Mouse (Mus musculus) kidney, embryonic 14.5 days (tissue): ENCODE results near the gene Cald1. TPM values are rescaled to one million over a fixed set of nuclear protein-coding genes. Genes with fewer than 3 reads are reported as not detected.
A peak's percentile ranks its signal among the peaks of the same experiment; 100 is the strongest.

Source experiments
- ATAC-seq: fragments of 200-750 bp; cut with Nextera tagmentation; 2 replicates; pipeline ENCODE4 v1.8.0; 2017; ENCODE audit warnings: moderate number of reproducible peaks, mild to moderate bottlenecking, moderate TSS enrichment, moderate library complexity; ENCODE audit not compliant: low FRiP score, low TSS enrichment
- H3K27ac ChIP-seq: fragments of 300-500 bp; sonication (generic); 2 replicates; pipeline ENCODE4 v1.5.1; 2014; ENCODE audit warnings: low read depth, mild to moderate bottlenecking, low read length, moderate library complexity, mixed read lengths
- H3K27me3 ChIP-seq: fragments of 300-500 bp; sonication (generic); 2 replicates; pipeline ENCODE4 v1.6.1; 2014; ENCODE audit warnings: mild to moderate bottlenecking, low read length; ENCODE audit not compliant: control insufficient read depth, insufficient read depth
- H3K36me3 ChIP-seq: fragments of 300-500 bp; sonication (generic); 2 replicates; pipeline ENCODE4 v1.6.1; 2014; ENCODE audit warnings: low read length, mixed read lengths; ENCODE audit not compliant: control insufficient read depth, insufficient read depth
- H3K4me1 ChIP-seq: fragments of 300-500 bp; sonication (generic); 2 replicates; pipeline ENCODE4 v1.6.1; 2014; ENCODE audit warnings: low read length, mixed read lengths; ENCODE audit not compliant: control insufficient read depth, insufficient read depth
- H3K4me2 ChIP-seq: fragments of 300-500 bp; sonication (generic); replicated peaks from 2 replicates; pipeline ENCODE4 v1.6.1; 2014; ENCODE audit warnings: low read depth, mild to moderate bottlenecking, low read length
- H3K4me3 ChIP-seq: fragments of 300-500 bp; sonication (generic); 2 replicates; pipeline ENCODE4 v1.5.1; 2014; ENCODE audit warnings: mild to moderate bottlenecking, low read length
- H3K9ac ChIP-seq: fragments of 300-500 bp; sonication (generic); 2 replicates; pipeline ENCODE4 v1.6.1; 2014; ENCODE audit warnings: low read depth, mild to moderate bottlenecking, low read length, moderate library complexity
- H3K9me3 ChIP-seq: fragments of 300-500 bp; sonication (generic); 2 replicates; pipeline ENCODE4 v1.6.1; 2016; ENCODE audit warnings: low read length; ENCODE audit not compliant: control insufficient read depth
- WGBS: fragments of 180-500 bp; shearing (Covaris S2); extraction: QIAGEN DNeasy Blood & Tissue Kit; methylation state at CpG from one replicate; pipeline ENCODE4 v1.1.7; 2014; 5-methylcytosine and 5-hydroxymethylcytosine counted together
- polyA plus RNA-seq: library from polyadenylated mRNA; unstranded; fragments of >200 nt; fragmentation: Nextera tagmentation; extraction: Ambion mirVana; gene quantifications from 2 replicates; pipeline ENCODE4 v1.2.1, GENCODE M21; 2014

Cald1 gene
- polyA plus RNA-seq, 1 experiment from 2014 or later, result 193 TPM

DNA sequence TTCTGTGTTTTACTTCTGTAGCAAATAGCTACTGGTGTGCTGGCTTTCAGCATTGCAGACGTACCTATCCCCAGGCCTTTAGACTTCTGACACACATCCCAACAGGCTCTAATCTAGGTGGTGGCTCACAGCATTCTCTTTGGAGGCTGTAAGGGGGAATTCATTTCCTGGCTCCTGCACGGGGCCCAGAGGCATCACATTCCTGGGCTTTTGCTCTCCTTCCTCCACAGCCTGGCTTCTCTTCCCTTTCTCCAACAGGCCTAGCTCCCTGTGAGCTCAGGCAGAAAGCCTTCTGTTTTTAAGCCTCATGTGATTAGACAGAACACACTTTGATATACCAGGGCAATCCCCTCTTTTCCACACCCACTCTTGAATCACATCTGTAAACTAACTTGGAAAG is 109.2 kb downstream of the Cald1 start:
- Histone ChIP-seq H3K27ac (0 out of 2 replicates have a peak overlapping the region, but pooled peaks have one; percentile 21), H3K27me3 (no peaks in the 10 kb centered on the region), H3K4me2 (no peak overlapping the region), H3K4me3 (no peak overlapping the region), H3K9ac (no peak overlapping the region), H3K4me1 (peaks cover 14% of the 10 kb centered on the region; the same call in 1 of the 2 replicates), H3K36me3 (no peaks in the 10 kb centered on the region), H3K9me3 (peaks cover 11% of the 10 kb centered on the region; the same call in 1 of the 2 replicates)
- WGBS, result 35% methylated on average over 2 of the region's 2 CpGs
- no peak for ATAC-seq

- Histone ChIP-seq H3K4me1 (peaks cover 14% of the 10 kb centered on the region; the same call in 1 of the 2 replicates), H3K4me3 (peak overlapping the region; percentile 41), H3K27ac (peak overlapping the region; percentile 60), H3K4me2 (peak overlapping the region; percentile 49), H3K9ac (no peak overlapping the region; the same call in 1 of the 2 replicates), H3K9me3 (peaks cover 11% of the 10 kb centered on the region; the same call in 1 of the 2 replicates), H3K27me3 (no peaks in the 10 kb centered on the region), H3K36me3 (no peaks in the 10 kb centered on the region)
- 24% methylated on average over 13 of the region's 13 CpGs for WGBS
- ATAC-seq, result peak; percentile 55; the same call in 1 of the 2 replicates
Measured at GRCm38 (mm10) chr6:34708650-34709265, 110.5 kb downstream of the Cald1 start.

GRCm38 (mm10) chr6:34709289-34709688 is 111.0 kb downstream of the Cald1 start:
- no peaks in the 10 kb centered on the region for H3K27me3 ChIP-seq
- peaks cover 14% of the 10 kb centered on the region; the same call in 1 of the 2 replicates for H3K4me1 ChIP-seq
- WGBS, result under 1% methylated on average over 11 of the region's 11 CpGs

DNA sequence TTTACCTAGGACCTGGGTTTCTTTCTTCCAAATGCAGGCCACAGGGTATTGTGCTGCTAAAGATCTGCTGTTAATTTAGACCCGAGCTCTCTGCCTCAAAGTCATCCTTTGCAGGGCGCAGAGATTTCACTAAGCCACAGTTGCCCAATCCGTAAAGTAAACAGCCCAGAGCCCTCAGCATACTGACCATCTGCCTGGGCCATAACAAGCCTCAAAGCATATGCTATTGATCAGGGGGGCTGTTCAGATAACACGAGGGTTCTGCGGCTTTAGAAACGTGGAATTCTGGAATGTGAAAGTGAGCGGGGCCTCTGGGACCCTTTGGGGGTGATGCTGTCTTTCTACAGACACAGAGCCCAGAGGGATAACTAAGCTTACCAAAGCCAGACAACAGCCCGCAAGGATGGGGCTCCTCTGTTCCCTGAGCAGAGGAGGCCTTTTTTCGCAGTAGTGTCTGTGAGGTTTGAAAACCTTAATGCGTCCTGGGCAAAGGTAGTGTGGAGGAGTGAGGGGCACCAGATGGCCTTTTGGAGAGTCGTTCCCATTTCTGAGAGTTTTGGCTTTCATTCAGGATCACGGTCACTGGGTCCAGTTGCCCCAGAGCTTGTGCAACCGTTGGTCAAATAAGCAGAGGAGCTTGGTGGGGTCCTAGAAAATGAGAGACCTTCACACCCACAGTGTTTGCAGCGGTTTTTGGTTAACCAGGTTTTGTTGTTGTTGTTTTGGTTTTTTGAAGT is 111.8 kb downstream of the Cald1 start:
- 9% methylated on average over 14 of the region's 14 CpGs for WGBS
- no peaks in the 10 kb centered on the region for H3K27me3 ChIP-seq
- H3K36me3 ChIP-seq, result no peaks in the 10 kb centered on the region
- peak overlapping the region; percentile 49 for H3K4me2 ChIP-seq
- peak overlapping the region; percentile 41 for H3K4me3 ChIP-seq
- H3K9ac ChIP-seq, result peak overlapping the region; percentile 58
- no peak for ATAC-seq
- no peaks in the 10 kb centered on the region; the same call in 1 of the 2 replicates for H3K9me3 ChIP-seq
- peaks cover 14% of the 10 kb centered on the region; the same call in 1 of the 2 replicates for H3K4me1 ChIP-seq
- peak overlapping the region; percentile 65; the same call in 1 of the 2 replicates for H3K27ac ChIP-seq

More at GRCm38 (mm10) chr6:34709289-34709688, 111.0 kb downstream of the Cald1 start:
- peak; percentile 87 for ATAC-seq
- H3K9ac ChIP-seq, result peak overlapping the region; percentile 58
- H3K4me2 ChIP-seq, result peak overlapping the region; percentile 49
- no peaks in the 10 kb centered on the region for H3K36me3 ChIP-seq
- H3K27ac ChIP-seq, result peak overlapping the region; percentile 65; the same call in 1 of the 2 replicates
- peaks cover 7% of the 10 kb centered on the region; the same call in 1 of the 2 replicates for H3K9me3 ChIP-seq
- H3K4me3 ChIP-seq, result peak overlapping the region; percentile 41

DNA sequence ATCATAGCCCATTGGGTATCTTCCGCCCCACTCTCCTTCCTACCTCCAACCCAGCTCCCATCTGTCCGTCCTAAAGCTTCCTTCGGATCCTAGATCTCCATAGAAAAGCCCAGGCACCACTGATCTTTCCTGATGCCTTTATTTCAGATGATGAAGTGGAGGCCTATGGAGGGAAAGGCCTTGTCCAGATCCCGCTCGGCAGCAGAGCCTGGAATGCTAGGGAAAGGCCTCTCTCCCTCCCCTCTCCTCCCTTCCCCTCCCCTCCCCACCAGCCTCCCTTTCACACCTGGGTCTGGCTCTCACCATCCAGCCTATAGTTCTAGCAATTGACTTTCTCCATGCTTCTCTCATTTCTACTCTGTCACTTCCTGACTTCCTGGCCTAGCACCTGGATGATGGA is 112.5 kb downstream of the Cald1 start:
- ATAC-seq, result no peak
- Histone ChIP-seq H3K27me3 (no peaks in the 10 kb centered on the region), H3K4me3 (peak overlapping the region; percentile 41; the same call in 1 of the 2 replicates), H3K9ac (peak overlapping the region; percentile 58; the same call in 1 of the 2 replicates), H3K27ac (no peak overlapping the region), H3K4me1 (peaks cover 14% of the 10 kb centered on the region; the same call in 1 of the 2 replicates), H3K4me2 (peak overlapping the region; percentile 49), H3K9me3 (no peaks in the 10 kb centered on the region), H3K36me3 (no peaks in the 10 kb centered on the region)
- 57% methylated on average over 5 of the region's 5 CpGs for WGBS

DNA sequence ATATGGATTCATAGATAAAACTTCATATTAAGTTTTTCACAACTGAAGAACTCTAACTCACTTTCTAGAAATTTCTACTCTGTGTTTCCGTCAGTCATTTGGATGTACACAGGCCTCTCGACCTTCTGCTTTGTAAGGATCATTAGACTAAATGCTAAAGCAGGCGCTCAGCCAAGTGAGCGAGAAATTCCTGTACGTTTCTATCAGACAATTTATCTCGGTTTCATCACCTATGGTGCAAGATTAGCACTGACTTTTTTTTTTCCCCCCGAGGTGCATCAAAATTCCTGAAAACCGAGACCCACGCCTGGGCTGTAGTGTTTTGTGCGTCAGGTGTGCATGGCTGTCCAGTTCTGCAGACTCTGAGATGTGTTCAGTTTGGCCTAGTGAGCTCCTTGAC is 113.3 kb downstream of the Cald1 start:
- Histone ChIP-seq H3K4me2 (peak overlapping the region; percentile 49; the same call in 1 of the 2 replicates), H3K27ac (no peak overlapping the region), H3K36me3 (no peaks in the 10 kb centered on the region), H3K27me3 (no peaks in the 10 kb centered on the region), H3K9me3 (no peaks in the 10 kb centered on the region), H3K4me3 (no peak overlapping the region), H3K9ac (no peak overlapping the region), H3K4me1 (peaks cover 14% of the 10 kb centered on the region; the same call in 1 of the 2 replicates)
- WGBS, result 57% methylated on average over 10 of the region's 10 CpGs
- no peak for ATAC-seq

DNA sequence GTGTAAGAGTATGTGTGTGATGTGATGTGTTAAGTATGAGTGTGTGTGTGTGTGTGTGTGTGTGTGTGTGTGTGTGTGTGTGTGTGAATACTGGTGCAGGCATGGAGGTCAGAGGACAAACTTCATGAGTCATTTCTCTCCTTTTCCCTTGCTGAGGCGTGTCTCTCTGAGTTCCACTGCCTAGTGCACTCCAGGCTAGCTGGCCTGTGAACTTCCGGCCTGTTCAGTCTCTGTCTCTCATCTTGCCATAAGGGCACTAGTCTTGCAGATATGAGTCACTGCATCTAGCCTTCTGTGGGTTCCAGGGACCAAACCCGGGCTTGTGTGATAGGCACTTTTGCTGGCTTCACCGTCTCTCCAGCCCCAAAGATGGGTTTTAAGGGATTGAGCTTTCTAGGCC is 114.9 kb downstream of the Cald1 start:
- H3K9ac ChIP-seq, result no peak overlapping the region
- H3K27ac ChIP-seq, result no peak overlapping the region
- WGBS, result 85% methylated on average over 4 of the region's 4 CpGs
- H3K4me1 ChIP-seq, result peaks cover 29% of the 10 kb centered on the region
- H3K4me2 ChIP-seq, result no peak overlapping the region
- H3K27me3 ChIP-seq, result no peaks in the 10 kb centered on the region
- ATAC-seq, result no peak
- H3K4me3 ChIP-seq, result no peak overlapping the region
- no peaks in the 10 kb centered on the region for H3K9me3 ChIP-seq
- H3K36me3 ChIP-seq, result no peaks in the 10 kb centered on the region

- H3K36me3 ChIP-seq, result no peaks in the 10 kb centered on the region
- no peak overlapping the region for H3K9ac ChIP-seq
- H3K27me3 ChIP-seq, result no peaks in the 10 kb centered on the region
- 92% methylated on average over 8 of the region's 8 CpGs for WGBS
- peaks cover 31% of the 10 kb centered on the region for H3K4me1 ChIP-seq
- ATAC-seq, result no peak
- no peaks in the 10 kb centered on the region for H3K9me3 ChIP-seq
- H3K4me2 ChIP-seq, result no peak overlapping the region
- no peak overlapping the region for H3K4me3 ChIP-seq
- no peak overlapping the region for H3K27ac ChIP-seq
Measured at GRCm38 (mm10) chr6:34713777-34714176, 115.5 kb downstream of the Cald1 start.

DNA sequence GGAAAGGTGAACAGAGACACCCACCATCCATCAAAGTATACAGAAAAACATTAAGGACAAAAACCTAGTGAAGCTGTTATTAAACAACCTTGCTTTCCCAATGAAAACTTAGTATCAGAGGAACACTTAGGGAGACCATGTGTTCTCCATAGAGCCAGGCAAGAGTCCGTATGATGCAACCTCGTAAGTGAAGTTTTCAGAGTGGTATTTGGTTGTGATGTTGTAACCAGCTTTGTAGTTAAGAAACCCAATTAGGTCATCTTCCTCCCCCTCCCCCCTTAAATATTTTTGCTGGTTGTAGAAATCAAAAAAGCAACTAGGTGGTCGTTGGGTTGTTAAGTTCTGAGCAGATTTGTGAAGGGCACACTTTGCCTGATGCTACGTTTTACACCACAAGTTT is 116.3 kb downstream of the Cald1 start:
- no peaks in the 10 kb centered on the region for H3K27me3 ChIP-seq
- no peaks in the 10 kb centered on the region for H3K9me3 ChIP-seq
- H3K9ac ChIP-seq, result no peak overlapping the region
- H3K4me2 ChIP-seq, result no peak overlapping the region
- no peak overlapping the region for H3K27ac ChIP-seq
- no peak overlapping the region for H3K4me3 ChIP-seq
- H3K4me1 ChIP-seq, result peaks cover 29% of the 10 kb centered on the region
- ATAC-seq, result no peak
- WGBS, result 84% methylated on average over 4 of the region's 4 CpGs
- H3K36me3 ChIP-seq, result no peaks in the 10 kb centered on the region
